Mouse (Mus musculus) frontal cortex, adult (tissue): ENCODE measurements at regions not wholly inside any gene's neighbourhood (a gene's known extent, or its start where the extent isn't known, plus 50 kb on each side); places are given as distances from the start of the nearest gene placed in this dataset.
"Not testable (repeated sequence)": the region's sequence is repeated elsewhere in the genome, so short reads cannot be mapped to it uniquely, and the experiment has no call there.

Experiments used
- ATAC-seq: cut with Nextera tagmentation; 2 replicates; pipeline ENCODE4 v1.9.2; 2017; ENCODE audit warnings: mild to moderate bottlenecking, moderate library complexity, mixed read lengths; ENCODE audit not compliant: low TSS enrichment

DNA sequence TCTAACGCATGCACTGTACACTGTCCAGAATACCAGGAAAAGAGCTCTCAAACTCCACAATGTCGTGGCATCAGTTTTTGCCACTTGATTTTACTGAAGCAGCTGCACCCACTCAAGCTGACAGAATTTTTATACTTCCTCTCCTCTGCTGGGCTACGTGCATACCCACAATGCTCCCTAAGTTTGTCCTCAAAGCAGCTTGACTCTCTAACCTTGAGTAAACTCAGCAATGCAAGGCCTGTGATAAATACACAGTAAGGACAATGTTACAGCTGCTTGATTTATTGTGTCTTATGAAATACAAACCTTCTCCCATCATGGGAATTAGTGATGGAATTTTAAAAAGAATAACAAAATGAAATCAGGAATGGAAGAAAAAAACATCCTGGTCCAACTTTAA, 129.7 kb downstream of the Trmt11 start:
- ATAC-seq = no peak

DNA sequence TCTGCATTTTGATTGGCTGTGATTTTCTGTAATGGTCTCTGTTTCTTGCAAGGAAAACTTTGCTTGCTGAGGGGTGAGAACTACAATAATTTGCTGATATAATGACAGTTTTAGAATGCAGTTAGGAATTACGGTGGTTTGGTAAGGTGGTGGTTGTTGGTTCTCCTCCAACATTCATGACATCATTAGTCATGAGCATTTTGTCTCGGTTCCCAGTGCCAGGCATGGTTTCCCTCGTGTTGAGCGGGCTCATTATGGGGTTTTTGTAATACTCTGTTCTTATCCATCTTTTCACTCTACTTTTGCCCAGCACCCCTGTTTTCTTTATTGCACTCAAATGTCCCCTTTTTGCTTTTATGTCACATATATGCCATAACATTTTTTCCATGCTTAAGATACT, 149.9 kb downstream of the Trmt11 start:
- ATAC-seq = no peak

DNA sequence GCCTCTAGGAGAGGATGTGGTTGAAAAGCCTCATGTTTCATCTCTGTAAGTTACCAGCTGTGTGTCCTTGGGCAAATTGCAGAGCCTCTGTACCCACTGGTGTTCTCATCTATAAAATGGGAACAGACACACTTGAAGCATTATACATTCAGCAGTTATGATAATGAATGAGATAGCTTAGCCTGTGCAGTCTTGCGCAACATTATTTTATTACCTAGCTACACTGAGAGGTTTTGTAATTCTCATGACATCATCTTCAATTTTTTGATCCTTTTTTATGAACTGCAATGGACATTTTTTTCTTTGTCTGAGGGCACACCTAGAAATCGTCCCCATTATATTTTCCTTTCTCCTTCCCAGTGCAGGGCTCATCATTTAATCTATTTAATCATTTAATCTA, 153.5 kb downstream of the Trmt11 start:
- ATAC-seq = no peak

DNA sequence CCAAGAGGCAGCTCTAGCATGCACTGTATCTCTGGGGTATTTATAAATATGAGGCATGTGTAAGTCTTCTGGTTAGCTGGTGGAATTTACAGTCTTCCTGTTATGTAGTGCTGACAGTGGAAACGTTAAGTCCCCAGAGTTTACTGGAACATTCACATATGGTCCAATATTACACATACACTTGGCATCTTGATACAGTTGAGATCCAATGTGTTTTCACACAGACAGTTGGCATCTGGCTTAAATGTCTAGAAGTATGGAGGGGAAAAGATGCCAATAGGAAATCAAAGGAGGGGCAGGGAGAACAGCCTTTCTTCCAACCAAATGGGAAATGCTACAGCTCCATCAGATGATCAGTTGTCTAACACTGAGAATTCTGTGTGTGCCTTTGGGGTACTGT, 154.0 kb downstream of the Trmt11 start:
- peak; percentile 62 for ATAC-seq

DNA sequence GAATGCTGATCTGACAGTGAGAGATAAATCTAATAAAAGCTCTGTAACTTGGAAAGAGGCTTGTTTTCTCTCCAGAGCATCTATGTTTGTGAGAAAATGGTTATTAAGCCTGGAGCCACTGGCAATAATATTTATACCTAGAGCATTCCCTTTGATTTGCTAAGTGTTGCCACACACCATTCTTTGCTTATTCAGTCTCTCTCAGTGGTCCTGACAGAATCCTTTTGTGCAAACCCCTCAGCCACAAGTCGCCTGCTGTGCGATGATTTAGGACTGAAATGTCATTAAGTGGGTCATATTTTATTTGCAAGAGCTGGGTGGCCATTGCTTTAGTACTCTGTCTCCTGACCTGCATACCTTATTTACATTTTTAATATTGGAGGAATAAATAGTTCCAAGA, 160.7 kb downstream of the Trmt11 start:
- no peak for ATAC-seq

DNA sequence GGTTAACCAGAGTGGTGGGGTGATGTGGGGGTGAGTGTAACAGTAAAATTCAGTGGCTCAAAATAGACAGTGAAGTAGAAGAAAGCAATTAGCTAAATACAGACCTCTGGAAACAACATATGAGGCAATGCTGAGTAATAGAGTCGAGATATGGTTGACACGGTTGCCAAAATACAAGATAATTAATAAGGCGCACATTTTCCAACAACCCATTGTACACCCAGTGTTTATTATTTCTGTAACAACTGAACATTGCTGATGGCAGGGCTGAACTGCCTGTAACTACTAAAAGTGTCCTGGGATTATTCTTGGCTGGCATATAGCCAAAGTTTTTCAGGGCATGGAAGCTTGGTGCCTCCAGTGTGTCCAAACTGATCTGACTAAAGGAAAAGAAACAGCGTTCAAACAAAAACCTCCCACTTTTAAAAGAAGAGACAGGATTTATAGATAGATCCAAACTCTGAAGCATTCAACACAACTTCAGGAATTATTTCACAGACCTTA, 174.1 kb downstream of the Trmt11 start:
- ATAC-seq = peak; percentile 31

DNA sequence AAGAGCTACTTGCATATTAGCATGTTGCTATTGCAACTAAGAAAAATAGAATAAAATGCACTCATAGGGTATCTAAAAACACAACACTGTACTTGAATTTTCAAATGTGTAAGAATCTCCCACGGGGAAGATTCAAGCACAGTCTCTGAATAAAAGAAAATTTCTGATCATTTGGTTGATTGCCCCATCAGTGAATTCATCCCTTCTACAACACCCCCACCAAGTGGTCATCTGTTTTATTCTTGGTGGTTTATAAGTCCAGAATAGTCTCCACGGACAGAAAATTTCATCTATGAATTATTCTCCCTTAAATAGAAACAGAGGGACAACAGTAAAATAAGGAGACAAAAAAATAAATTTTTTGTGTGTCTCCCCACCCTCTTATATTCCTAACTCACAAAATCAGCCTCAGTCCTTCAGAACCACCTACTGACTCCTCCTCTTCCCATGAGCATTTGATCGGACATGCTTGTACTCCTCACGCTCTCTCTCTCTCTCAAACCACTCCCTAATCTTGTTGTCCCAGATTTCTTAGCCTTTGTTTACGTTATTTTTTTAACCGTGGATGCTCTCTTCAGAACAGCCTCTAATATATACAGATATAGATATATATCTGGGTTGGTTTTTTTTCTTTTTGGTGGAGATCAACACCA, 181.0 kb downstream of the Trmt11 start:
- peak; percentile 80 for ATAC-seq

DNA sequence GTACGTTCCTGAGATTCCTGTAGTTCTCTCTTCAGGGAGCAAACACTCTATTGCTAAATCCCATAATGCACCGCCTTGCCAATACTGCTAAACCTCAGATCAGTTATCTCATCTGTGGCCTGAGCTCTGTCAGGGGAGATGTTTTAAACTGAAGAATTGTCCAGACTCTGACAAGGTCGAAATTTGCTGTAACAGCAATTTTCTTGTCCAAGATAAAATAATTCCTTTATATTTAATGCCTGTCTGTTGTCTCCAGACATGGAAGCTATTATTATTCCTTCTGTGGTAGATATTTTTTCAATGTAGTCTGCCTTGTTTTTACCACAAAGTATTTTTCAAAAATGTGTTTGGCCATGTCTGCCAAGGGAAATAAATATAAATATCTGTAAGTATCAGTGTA, 184.2 kb downstream of the Trmt11 start:
- no peak for ATAC-seq

DNA sequence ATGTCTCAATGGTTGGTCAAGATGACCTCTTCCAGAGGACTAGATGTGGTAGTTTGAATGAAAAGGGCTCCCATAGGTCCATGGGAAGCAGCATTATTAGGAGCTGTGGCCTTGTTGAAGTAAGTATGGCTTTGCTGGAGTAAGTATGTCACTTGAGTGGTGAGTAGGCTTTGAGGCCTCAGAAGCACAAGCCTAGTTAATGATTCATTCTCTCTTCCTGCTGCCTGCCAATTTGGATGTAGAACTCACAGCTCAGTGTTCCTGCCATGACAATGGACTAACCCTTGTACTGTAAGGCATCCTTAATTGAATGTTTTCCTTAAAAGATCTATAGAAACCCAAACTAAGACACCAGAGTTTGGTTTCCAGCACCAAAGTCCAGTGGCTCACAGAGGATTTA, 188.8 kb downstream of the Trmt11 start:
- ATAC-seq = no peak

DNA sequence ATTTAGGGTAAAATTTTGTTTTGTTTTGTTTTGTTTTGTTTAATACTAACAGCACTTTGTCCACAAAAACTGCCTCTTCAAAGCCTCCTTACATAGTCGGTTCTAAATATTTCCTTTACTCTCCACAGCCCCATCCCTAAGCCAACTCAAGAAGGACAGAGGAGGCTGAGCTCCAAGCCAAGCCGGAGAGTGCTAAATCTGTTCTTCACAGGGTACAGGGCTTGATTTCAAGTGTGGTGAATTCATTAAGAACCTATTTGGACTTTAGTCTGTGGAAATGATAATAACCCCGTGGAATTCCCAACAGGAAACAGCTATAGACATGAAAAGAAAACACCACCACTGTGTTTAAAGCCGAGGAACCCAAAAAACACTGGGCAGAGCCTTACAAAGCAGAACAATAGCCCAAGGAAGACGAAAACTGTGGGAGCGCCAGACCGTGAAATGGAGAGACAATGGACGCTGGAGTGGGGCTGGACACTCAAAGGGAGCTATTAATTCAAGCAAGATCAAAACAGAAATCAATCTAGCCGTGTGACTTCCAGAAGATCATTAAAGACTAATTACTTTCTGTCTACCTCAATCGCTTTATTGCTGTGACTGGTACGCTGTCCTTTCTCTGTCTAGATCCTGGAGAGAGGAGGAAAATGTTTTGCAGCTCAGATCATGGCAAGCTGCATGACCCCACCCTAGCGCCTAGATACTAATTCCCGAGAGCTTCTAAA, 194.7 kb downstream of the Trmt11 start:
- peak; percentile 67 for ATAC-seq

DNA sequence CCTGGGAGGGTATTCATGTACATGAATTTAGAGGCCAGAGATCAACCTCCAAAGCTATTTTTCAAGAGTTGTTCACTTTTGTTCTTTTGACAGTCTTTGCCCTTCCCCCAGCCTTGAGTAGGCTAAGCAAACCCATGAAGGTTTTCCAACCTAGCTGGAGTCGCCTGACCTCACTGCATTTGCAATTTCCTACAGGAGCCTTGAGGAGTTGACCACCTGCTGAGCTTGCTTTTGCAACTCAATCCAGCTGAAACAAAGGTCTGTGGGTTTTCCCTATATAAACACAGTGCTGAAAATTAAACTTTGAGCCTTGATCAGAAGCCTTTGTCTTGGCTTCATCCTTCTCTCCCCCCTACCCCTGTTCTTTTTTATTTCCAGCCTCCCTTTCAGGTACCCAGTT, 170.2 kb upstream of the Cenpw start:
- ATAC-seq = no peak

DNA sequence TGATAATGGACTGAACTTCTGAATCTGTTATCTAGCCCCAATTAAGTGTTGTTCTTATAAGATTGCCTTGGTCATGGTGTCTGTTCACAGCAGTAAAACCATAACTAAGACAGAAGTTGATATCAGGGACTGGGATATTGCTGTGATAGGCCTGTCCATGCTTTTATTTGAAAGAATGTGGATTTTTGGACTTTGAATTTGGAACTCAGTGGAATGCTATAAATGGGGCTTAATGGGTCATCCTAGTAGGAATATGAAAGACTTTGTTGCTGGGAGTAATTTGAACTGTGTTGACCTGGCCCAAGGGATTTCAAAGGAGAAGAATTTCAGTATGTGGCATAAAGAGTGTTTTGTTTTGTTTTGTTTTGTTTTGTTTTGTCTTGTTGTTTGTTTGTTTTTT, 160.5 kb upstream of the Cenpw start:
- ATAC-seq = not testable (repeated sequence)

DNA sequence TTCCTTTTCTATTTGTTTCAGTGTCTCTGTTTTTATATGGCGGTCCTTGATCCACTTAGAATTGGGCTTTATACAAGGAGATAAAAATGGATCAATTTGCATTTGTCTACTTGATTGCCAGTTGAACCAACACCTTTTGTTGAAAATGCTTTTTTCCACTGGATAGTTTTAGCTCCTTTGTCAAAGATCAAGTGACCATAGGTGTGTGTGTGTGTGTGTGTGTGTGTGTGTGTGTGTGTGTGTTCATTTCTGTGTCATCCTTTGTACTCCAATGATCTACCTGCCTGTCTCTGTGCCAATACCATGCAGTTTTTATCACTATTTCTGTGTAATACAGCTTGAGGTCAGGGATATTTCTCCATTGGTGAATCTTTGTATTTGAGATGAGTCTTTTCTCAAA, 158.7 kb upstream of the Cenpw start:
- no peak for ATAC-seq

DNA sequence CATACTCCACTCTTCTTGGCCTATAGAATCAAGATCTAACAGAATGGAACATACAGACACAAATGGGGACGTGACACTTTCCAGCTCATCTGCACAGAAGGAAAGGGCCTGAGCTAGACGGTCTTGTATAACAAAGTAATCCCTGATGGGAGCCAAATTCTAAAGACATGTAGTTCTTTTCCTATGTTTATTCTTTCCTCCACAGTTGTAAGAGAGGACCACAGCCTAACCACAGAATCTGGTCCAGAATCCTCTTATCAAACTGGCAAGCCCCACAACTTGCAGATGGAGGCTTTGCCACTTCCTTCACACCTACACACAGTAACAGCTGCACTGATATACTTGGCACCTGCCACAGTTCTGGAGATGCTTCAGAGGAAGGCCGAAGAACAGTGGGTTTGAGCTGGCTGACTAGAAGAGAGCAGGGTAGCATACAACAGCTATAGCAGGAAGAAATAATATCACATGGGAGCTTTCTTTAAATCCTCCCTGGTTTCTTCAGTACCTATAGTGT, 142.7 kb upstream of the Cenpw start:
- peak; percentile 99 for ATAC-seq

DNA sequence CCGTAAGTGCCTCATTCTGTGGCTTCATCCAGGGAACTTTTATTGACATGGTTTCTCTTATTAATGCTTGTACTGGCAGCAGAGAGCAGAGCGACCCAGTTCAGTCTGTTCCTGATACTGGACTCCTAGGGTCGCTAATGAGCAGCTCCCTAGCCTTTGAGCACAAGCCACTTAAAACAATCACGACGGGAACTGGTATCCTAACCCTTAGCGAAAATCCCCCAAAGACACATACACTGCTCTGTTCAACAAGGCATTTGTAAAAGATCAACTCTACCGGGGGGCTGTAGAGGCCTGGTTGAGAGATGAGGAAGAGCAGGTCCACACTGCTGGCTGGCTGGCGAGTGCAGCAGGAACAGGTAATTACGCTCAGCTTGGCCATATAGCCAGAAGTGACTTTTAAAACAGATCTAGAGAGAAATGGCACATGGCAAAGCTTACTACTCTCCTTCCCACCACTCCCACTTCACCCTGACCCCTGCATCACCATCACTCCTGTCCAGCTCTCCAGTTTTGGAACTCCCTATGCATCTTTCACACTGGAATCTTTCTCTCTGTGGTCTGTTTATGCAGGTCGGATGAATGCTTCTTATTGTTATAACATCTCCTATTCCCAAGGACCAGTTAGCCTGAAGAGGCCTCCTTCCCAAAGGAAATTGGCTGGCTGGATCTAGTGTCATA, 128.1 kb upstream of the Cenpw start:
- no peak for ATAC-seq

DNA sequence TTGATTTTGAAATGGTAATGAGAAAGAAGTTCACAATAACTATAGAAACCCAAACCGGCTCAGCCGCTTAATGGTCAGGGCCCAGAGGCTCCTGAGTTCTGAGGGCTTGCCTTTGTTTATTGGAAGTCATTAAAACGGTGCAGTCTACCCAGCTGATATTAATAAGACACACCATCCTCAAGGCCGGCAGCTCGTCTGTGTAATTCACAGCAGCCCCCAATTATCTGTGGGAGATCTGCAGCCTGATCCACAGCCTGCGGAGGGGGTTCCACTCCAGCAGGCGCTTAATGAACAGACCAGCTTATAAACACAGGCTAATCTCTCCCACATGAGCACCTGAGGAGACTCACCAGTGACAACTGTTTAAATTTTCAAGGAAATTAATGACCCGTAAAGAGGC, 127.5 kb upstream of the Cenpw start:
- no peak for ATAC-seq

DNA sequence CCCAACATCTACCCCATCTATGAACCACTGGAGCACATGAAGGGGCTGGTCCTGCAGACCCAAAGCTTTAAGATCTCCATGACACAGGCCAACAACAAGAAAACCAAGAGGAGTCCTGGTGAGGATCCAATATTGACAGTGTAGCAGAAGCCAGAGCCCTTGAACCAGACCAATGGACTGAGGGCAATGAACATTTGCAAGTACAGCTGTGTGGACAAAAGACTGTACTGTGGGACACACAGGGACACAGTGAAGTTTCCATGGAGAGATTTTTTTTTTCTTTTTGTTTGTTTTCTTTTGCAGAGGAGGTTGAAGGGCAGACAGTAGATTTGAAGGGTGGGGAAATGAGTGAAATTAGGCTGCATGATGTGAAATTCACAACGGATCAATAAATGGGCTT, 126.5 kb upstream of the Cenpw start:
- ATAC-seq = no peak

DNA sequence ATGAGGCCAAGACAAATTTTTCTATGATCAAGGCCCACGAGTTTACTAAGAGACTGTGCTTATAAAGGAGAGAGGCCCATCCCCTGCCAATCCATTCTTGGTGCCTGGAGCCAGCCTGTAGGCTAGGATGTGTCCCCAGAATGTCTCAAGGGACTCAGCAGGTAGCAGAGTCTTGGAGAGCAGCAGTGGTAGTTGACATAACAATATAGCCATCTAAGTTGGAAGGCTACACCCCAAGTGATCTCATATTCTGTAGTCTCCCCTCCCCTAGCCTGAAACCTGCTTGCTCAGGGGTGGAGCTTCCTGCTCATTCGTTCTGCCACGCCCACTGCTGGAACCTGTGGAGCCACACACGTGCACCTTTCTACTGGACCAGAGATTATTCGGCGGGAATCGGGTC, 95.5 kb upstream of the Cenpw start:
- ATAC-seq = not testable (repeated sequence)

DNA sequence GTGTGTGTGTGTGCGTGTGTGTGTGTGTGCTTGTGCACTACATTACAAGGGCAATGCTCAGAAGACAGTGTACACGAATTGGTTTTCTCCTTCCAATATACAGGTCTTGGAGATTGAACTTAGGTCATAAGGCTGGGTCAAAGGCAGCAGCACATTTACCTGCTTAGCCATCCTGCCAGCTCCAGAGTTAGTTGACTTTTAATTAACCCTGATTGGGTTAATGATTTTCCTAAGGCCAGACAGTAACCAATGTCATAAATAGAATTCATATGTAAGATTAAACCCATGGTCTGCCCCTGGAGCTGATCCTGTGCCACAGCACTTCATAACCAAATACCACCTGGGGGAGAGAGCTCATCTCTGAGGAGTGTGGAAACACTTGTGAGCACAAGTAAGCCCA, 81.3 kb upstream of the Cenpw start:
- ATAC-seq = no peak

DNA sequence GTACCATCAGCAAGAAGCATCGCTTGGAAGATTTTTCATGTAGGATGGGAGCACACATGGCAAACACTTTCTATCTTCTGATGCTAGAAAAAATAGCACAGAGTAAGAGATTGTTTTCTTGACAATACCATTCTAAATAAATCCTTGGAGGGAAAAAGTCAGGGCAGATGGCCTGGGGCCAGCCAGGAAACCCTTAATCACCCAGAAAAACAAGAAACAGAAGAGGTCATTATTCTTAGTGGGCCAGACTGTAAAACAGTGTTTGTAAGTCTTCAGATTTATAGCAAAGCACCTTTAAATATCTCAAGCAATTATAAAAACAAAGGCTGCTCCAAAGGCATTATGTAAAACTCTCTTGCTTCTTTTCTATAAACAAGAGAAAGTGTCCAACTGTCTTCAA, 80.1 kb upstream of the Cenpw start:
- ATAC-seq = no peak; the same call in 1 of the 2 replicates

DNA sequence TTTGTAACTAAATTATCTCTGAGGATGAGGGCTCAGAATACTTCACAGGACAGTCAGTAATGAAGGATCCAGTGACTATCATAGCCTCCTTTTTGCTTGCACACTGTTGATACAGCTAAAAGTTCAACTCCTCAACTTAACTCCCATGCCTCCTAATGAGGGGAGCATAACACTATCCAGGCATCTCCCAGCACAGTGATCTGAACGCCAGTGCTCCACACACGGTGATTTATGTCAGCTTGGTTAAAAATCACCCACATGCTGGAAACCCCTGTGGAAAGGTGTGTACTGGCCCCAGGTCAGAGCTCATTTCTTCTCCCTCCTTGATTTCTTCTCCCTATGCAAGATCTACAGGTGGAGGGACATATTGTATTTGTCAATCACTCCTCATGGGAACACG, 79.6 kb upstream of the Cenpw start:
- ATAC-seq = no peak; the same call in 1 of the 2 replicates

DNA sequence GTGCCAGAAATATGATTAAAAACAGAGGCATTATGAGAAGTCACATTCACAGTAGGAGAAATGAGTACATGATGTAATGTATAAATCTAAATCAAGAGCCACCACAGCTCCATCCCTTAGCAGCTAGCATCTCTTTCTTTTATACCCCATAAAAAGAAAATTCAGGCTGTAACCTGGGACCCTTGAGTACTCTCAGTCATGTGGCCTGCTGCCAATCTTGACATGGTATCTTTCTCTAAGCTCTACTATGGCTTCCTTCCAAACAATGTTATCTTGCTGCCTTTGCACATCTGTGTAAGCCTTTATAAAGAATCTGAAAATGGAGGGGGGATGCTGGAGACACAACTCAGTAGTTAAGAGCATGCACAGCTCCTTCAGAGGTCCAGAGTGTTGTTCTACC, 78.6 kb upstream of the Cenpw start:
- ATAC-seq = no peak

DNA sequence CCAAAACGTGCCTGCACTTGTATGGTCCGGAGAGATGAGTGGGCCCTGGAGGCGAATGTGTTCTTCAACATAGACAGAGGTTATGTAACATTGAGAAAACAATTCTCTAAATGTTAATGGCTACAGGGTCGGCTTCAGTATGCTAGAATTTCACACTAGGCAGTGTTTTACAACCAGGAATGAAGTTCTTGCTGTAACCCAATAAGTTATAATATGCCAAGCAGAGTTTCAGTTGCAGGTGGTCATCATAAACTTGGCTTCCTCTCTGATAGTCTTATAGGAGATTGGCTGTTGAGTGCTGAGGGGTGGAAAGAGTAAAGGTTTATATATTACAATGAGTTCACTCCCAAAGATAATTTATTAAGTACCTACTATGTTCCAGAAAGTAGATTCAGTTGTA, 64.8 kb upstream of the Cenpw start:
- ATAC-seq = no peak
